Mouse (Mus musculus): ENCODE measurements around the gene Sox5. TPM values are rescaled to one million over a fixed set of nuclear protein-coding genes. Genes with fewer than 3 reads are reported as not detected.

Sox5 gene
- polyA plus RNA-seq, 1 experiment = 2.8 TPM

GRCm38 (mm10) chr6:144271326-144271725 lies 510.5 kb downstream of the Sox5 start:
- no peaks in the 10 kb centered on the region for H3K4me1 ChIP-seq (ENCODE audit: control insufficient read depth, insufficient read depth, low read length)
- H3K27ac ChIP-seq (ENCODE audit: insufficient read depth, low read length) = no peak overlapping the region
- TF ChIP-seq POLR2A (IDR thresholded peaks at IDR 0.05; ENCODE audit: low read depth, low read length) (no peak), CTCF (IDR thresholded peaks at IDR 0.05; ENCODE audit: borderline replicate concordance, insufficient read depth, low read length) (no peak)
- H3K4me3 ChIP-seq (ENCODE audit: insufficient read depth, low read length) = no peak overlapping the region

- no peaks in the 10 kb centered on the region for H3K4me1 ChIP-seq (ENCODE audit: control insufficient read depth, insufficient read depth, low read length)
These were observed 511.5 kb downstream of the Sox5 start for GRCm38 (mm10) chr6:144270306-144270705.

GRCm38 (mm10) chr6:144269666-144270065 lies 512.1 kb downstream of the Sox5 start:
- H3K27ac ChIP-seq (ENCODE audit: insufficient read depth, low read length) = no peak overlapping the region
- no peak for TF ChIP-seq POLR2A (IDR thresholded peaks at IDR 0.05; ENCODE audit: low read depth, low read length)
- no peak for TF ChIP-seq CTCF (IDR thresholded peaks at IDR 0.05; ENCODE audit: borderline replicate concordance, insufficient read depth, low read length)
- H3K4me1 ChIP-seq (ENCODE audit: control insufficient read depth, insufficient read depth, low read length) = no peaks in the 10 kb centered on the region
- no peak overlapping the region for H3K4me3 ChIP-seq (ENCODE audit: insufficient read depth, low read length)

More at GRCm38 (mm10) chr6:144270306-144270705, 511.5 kb downstream of the Sox5 start:
- no peak for TF ChIP-seq POLR2A (IDR thresholded peaks at IDR 0.05; ENCODE audit: low read depth, low read length)
- TF ChIP-seq CTCF (IDR thresholded peaks at IDR 0.05; ENCODE audit: borderline replicate concordance, insufficient read depth, low read length) = no peak
- Histone ChIP-seq H3K4me3 (ENCODE audit: insufficient read depth, low read length) (no peak overlapping the region), H3K27ac (ENCODE audit: insufficient read depth, low read length) (no peak overlapping the region)

GRCm38 (mm10) chr6:144265752-144266151 lies 516.0 kb downstream of the Sox5 start:
- Histone ChIP-seq H3K27ac (ENCODE audit: insufficient read depth, low read length) (no peak overlapping the region), H3K4me3 (ENCODE audit: insufficient read depth, low read length) (no peak overlapping the region), H3K4me1 (ENCODE audit: control insufficient read depth, insufficient read depth, low read length) (0 out of 2 replicates have a peak, but pooled peaks cover 2% of the 10 kb centered on the region)
- TF ChIP-seq CTCF (IDR thresholded peaks at IDR 0.05; ENCODE audit: borderline replicate concordance, insufficient read depth, low read length) (no peak), POLR2A (IDR thresholded peaks at IDR 0.05; ENCODE audit: low read depth, low read length) (no peak)

- H3K4me1 ChIP-seq (ENCODE audit: control insufficient read depth, insufficient read depth, low read length) = 0 out of 2 replicates have a peak, but pooled peaks cover 2% of the 10 kb centered on the region
- H3K27ac ChIP-seq (ENCODE audit: insufficient read depth, low read length) = no peak overlapping the region
- no peak for TF ChIP-seq POLR2A (IDR thresholded peaks at IDR 0.05; ENCODE audit: low read depth, low read length)
- TF ChIP-seq CTCF (IDR thresholded peaks at IDR 0.05; ENCODE audit: borderline replicate concordance, insufficient read depth, low read length) = no peak
- H3K4me3 ChIP-seq (ENCODE audit: insufficient read depth, low read length) = no peak overlapping the region
These were observed 516.8 kb downstream of the Sox5 start for GRCm38 (mm10) chr6:144265004-144265403.

GRCm38 (mm10) chr6:144264320-144264915 lies 517.4 kb downstream of the Sox5 start:
- H3K27ac ChIP-seq (ENCODE audit: insufficient read depth, low read length) = no peak overlapping the region
- H3K4me3 ChIP-seq (ENCODE audit: insufficient read depth, low read length) = no peak overlapping the region
- no peak for TF ChIP-seq POLR2A (IDR thresholded peaks at IDR 0.05; ENCODE audit: low read depth, low read length)
- no peak for TF ChIP-seq CTCF (IDR thresholded peaks at IDR 0.05; ENCODE audit: borderline replicate concordance, insufficient read depth, low read length)
- 0 out of 2 replicates have a peak, but pooled peaks cover 2% of the 10 kb centered on the region for H3K4me1 ChIP-seq (ENCODE audit: control insufficient read depth, insufficient read depth, low read length)

- Histone ChIP-seq H3K4me3 (ENCODE audit: insufficient read depth, low read length) (no peak overlapping the region), H3K27ac (ENCODE audit: insufficient read depth, low read length) (no peak overlapping the region), H3K4me1 (ENCODE audit: control insufficient read depth, insufficient read depth, low read length) (no peaks in the 10 kb centered on the region)
- TF ChIP-seq POLR2A (IDR thresholded peaks at IDR 0.05; ENCODE audit: low read depth, low read length) = no peak
- no peak for TF ChIP-seq CTCF (IDR thresholded peaks at IDR 0.05; ENCODE audit: borderline replicate concordance, insufficient read depth, low read length)
These were observed 525.3 kb downstream of the Sox5 start for GRCm38 (mm10) chr6:144256500-144256899.

- no peaks in the 10 kb centered on the region for H3K4me1 ChIP-seq (ENCODE audit: control insufficient read depth, insufficient read depth, low read length)
- no peak overlapping the region for H3K4me3 ChIP-seq (ENCODE audit: insufficient read depth, low read length)
- no peak for TF ChIP-seq CTCF (IDR thresholded peaks at IDR 0.05; ENCODE audit: borderline replicate concordance, insufficient read depth, low read length)
- no peak for TF ChIP-seq POLR2A (IDR thresholded peaks at IDR 0.05; ENCODE audit: low read depth, low read length)
- no peak overlapping the region for H3K27ac ChIP-seq (ENCODE audit: insufficient read depth, low read length)
These were observed 529.5 kb downstream of the Sox5 start for GRCm38 (mm10) chr6:144252191-144252718.

GRCm38 (mm10) chr6:144251222-144252170 lies 530.3 kb downstream of the Sox5 start:
- H3K4me3 ChIP-seq (ENCODE audit: insufficient read depth, low read length) = no peak overlapping the region
- TF ChIP-seq POLR2A (IDR thresholded peaks at IDR 0.05; ENCODE audit: low read depth, low read length) (no peak), CTCF (IDR thresholded peaks at IDR 0.05; ENCODE audit: borderline replicate concordance, insufficient read depth, low read length) (no peak)
- no peaks in the 10 kb centered on the region for H3K4me1 ChIP-seq (ENCODE audit: control insufficient read depth, insufficient read depth, low read length)
- H3K27ac ChIP-seq (ENCODE audit: insufficient read depth, low read length) = no peak overlapping the region

Data from embryonic fibroblast, embryonic 13.5 days (primary cell).